Mouse (Mus musculus): ENCODE measurements around the gene Pde1a.

DNA sequence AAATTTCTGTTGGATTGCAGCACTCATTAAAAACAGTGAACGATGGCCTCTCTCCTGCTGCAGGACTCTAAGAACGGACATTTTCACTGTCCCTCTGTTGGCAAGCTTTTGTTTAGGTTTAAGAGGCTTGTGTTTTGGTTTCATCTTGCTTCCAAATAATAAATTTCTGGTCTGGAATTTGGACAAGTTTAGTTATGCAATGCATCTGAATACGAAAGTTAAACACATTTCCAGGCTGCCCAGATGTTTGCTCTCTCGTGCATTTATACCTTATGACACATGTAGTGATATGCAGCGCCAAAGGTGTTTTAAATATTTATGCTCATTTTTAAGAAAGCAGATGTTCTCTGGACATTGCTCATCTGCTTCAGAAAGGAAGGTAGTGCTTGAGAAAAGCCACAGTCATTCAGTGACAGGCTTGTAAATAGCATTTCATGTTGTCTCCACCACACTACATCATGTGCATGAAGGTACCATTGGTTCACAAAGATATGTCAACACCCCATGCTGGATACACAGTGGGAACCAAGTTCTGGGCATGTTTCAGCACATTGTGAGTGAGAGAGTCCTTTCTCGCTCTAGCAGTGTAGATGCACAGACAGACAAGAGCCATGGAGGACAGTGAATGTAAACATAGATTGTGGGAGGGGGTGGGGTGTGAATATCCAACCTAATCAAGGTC lies 171.5 kb downstream of the Pde1a start:
- TF ChIP-seq POLR2A (IDR thresholded peaks at IDR 0.05; ENCODE audit: extremely low read depth, insufficient read depth, low read length) (no peak), CTCF (IDR thresholded peaks at IDR 0.05; ENCODE audit: extremely low read depth, insufficient read depth, low read length) (no peak)
